Mouse (Mus musculus) heart, adult 2 months (tissue): ENCODE measurements at regions not wholly inside any gene's neighbourhood (a gene's known extent, or its start where the extent isn't known, plus 50 kb on each side); places are given as distances from the start of the nearest gene placed in this dataset.

Experiments
- DNase-seq, 2 experiments: peaks; one replicate each; pipeline ENCODE4 v3.0.0; 2021
- H3K27ac ChIP-seq: fragments of 200-600 bp; 2 replicates; pipeline ENCODE4 v1.8.1; 2022
- H3K27me3 ChIP-seq: fragments of 200-500 bp; 2 replicates; pipeline ENCODE4 v1.6.1; 2012; ENCODE audit warnings: mild to moderate bottlenecking, low read length, inconsistent platforms, mixed read lengths; ENCODE audit not compliant: control insufficient read depth, insufficient read depth
- H3K36me3 ChIP-seq: fragments of 200-500 bp; 2 replicates; pipeline ENCODE4 v1.6.1; 2012; ENCODE audit warnings: low read length, inconsistent platforms; ENCODE audit not compliant: control insufficient read depth, insufficient read depth
- H3K4me1 ChIP-seq: fragments of 200-500 bp; 2 replicates; pipeline ENCODE4 v1.6.1; 2011; ENCODE audit warnings: low read length; ENCODE audit not compliant: control insufficient read depth, insufficient read depth
- H3K4me3 ChIP-seq: fragments of 200-600 bp; 2 replicates; pipeline ENCODE4 v1.8.1; 2022
- H3K79me2 ChIP-seq: fragments of 200-500 bp; replicated peaks from 2 replicates; pipeline ENCODE4 v1.6.1; 2012; ENCODE audit warnings: mild to moderate bottlenecking, inconsistent platforms, low read length, moderate library complexity, mixed read lengths; ENCODE audit not compliant: control insufficient read depth, insufficient read depth
- H3K9ac ChIP-seq: fragments of 200-500 bp; 2 replicates; pipeline ENCODE4 v1.6.1; 2012; ENCODE audit warnings: low read depth, mild to moderate bottlenecking, control low read depth, inconsistent platforms, low read length, mixed read lengths
- CTCF ChIP-seq: fragments of 200-600 bp; IDR thresholded peaks from 2 replicates; pipeline ENCODE4 v1.8.1; 2022; ENCODE audit warnings: antibody characterized with exemption, mild to moderate bottlenecking, moderate library complexity
- EP300 ChIP-seq: fragments of 200-500 bp; IDR thresholded peaks from 2 replicates; pipeline ENCODE4 v1.6.1; 2011; ENCODE audit warnings: low read depth, low read length, control low read depth; ENCODE audit not compliant: insufficient read depth
- POLR2A ChIP-seq: fragments of 200-500 bp; IDR thresholded peaks from 2 replicates; pipeline ENCODE4 v1.6.1; 2011; ENCODE audit warnings: mild to moderate bottlenecking, low read depth, low read length, control low read depth; ENCODE audit not compliant: insufficient read depth
- WGBS: fragments of 180-500 bp; shearing (Covaris S2); methylation state at CpG from one replicate; pipeline ENCODE4 v1.1.7; 2018; 5-methylcytosine and 5-hydroxymethylcytosine counted together
- intact Hi-C: fragments of 180-260 bp; cut with DNase I; formaldehyde crosslinking; loops from one replicate; pipeline ENCODE4 v1.15.1; 2025

DNA sequence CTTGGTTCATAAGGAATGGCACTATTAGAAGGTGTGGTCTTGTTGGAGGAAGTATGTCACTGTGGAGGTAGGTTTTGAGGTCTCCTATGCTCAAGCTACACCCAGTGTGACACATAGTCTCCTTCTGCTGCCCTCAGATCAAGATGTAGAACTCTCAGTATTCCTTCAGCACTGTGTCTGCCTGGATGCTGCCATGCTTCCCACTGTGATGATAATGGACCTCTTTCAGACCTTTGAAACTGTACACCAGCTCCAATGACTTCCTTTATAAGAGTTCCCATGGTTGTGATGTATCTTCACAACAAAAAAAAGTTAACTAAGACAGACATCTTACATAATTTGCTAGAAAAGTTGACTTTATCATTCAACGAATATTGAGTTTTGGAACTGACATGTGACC is 60.2 kb upstream of the Foxc1 start:
- H3K4me3 ChIP-seq: no peak overlapping the region
- no peak for TF ChIP-seq EP300
- TF ChIP-seq POLR2A: no peak
- TF ChIP-seq CTCF: no peak
- H3K27me3 ChIP-seq: peaks cover 2% of the 10 kb centered on the region; the same call in 1 of the 2 replicates
- WGBS: 78% methylated on average over 1 of the region's 1 CpGs
- no peak overlapping the region for H3K9ac ChIP-seq
- no peak for DNase-seq
- no peak overlapping the region for H3K27ac ChIP-seq
- H3K4me1 ChIP-seq: no peaks in the 10 kb centered on the region
- H3K79me2 ChIP-seq: no peaks in the 10 kb centered on the region
- no peaks in the 10 kb centered on the region for H3K36me3 ChIP-seq
- intact Hi-C loops: no loop called here
